Mouse (Mus musculus) C2C12 (cell line): ENCODE data around the gene Shisal2a.

ENCODE experiments used
- CEBPB ChIP-seq: IDR thresholded peaks from one replicate; pipeline ENCODE4 v1.6.1; 2011; ENCODE audit warnings: low read depth, mild to moderate bottlenecking, control low read depth, moderate library complexity
- CTCF ChIP-seq: IDR thresholded peaks from one replicate; pipeline ENCODE4 v1.5.1; 2011; ENCODE audit not compliant: control insufficient read depth, insufficient read depth, insufficient read length

DNA sequence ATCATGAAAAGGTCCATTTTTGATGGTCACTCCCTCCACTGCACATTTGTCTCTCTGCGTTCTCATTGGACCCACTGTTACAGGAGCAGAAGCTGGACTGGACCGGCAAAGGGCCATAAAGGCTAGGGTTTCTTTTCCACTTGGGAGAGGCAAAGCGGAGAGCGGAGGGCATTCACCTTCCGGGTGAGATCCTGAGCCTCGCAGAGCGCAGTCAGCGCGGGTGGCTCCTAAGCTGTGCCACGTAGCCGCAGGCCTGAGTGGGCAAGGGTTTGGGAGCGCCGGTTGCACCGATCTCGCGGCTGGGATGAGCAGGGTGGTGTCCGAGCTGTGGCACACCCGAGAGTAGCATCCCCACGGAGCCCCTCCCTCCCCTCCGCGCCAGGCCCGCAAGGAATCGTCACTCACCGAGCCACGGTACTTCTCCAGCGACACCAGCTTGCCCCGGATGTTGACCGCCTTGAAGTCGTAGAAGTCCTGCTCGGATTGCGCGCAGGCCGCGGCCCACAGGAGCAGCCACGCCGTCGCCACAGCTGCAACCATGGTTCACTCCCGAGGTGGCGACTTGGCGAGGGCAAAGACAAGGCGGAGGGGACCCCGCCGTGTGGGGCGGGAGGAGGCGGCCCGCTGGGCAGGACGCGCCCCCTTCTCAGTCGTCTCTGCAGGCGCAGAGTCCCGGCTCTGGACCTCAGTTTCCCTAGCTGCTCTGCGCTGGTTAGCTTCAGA, 23.1 kb upstream of the Shisal2a start:
- TF ChIP-seq CEBPB (no peak), CTCF (no peak)
